Mouse (Mus musculus) heart, postnatal 14 days (tissue): Measurements from ENCODE around the gene Armh3. TPM values are rescaled to one million over a fixed set of nuclear protein-coding genes. Genes with fewer than 3 reads are reported as not detected.

Source experiments
- DNase-seq, 2 experiments: peaks; one replicate each; pipeline ENCODE4 v3.0.0; 2021 to 2022
- intact Hi-C: fragments of 180-260 bp; cut with DNase I; formaldehyde crosslinking; loops from one replicate; pipeline ENCODE4 v1.15.1; 2025
- total RNA-seq, 2 experiments: library from RNA; stranded (reverse); gene quantifications; 2 replicates each; pipeline ENCODE4 v1.2.3; 2021

The Armh3 gene
- total RNA-seq, 2 experiments from 2014 or later = 12.9 to 16.5 TPM

GRCm38 (mm10) chr19:45916026-45916425, 82.3 kb downstream of the Armh3 start:
- intact Hi-C loops = no loop called here
- DNase-seq = no peak

GRCm38 (mm10) chr19:45913036-45913435, 85.3 kb downstream of the Armh3 start:
- intact Hi-C loops = loop anchor here (5.0 kb wide), 1 partner anchor 66 kb away; no protein-coding TSS in a partner anchor
- no peak for DNase-seq

- intact Hi-C loops = loop anchor here (5.0 kb wide), 1 partner anchor 65 kb away; no protein-coding TSS in a partner anchor
- no peak for DNase-seq
Measured at GRCm38 (mm10) chr19:45912376-45912775, 85.9 kb downstream of the Armh3 start.

GRCm38 (mm10) chr19:45911236-45912025, 86.9 kb downstream of the Armh3 start:
- DNase-seq = peak; percentile 18 to 20
- intact Hi-C loops = loop anchor here (5.0 kb wide), 1 partner anchor 64 kb away; no protein-coding TSS in a partner anchor

- intact Hi-C loops = no loop called here
- no peak for DNase-seq
Measured at GRCm38 (mm10) chr19:45908246-45908645, 90.0 kb downstream of the Armh3 start.

GRCm38 (mm10) chr19:45907416-45907815, 90.9 kb downstream of the Armh3 start:
- intact Hi-C loops = no loop called here
- DNase-seq = no peak

- intact Hi-C loops = no loop called here
- DNase-seq = peak in 1 of 2 experiments; percentile 12
Measured at GRCm38 (mm10) chr19:45903861-45904260, 94.4 kb downstream of the Armh3 start.

- DNase-seq = peak; percentile 56 to 65
- intact Hi-C loops = no loop called here
Measured at GRCm38 (mm10) chr19:45902390-45903035, 95.8 kb downstream of the Armh3 start.

- intact Hi-C loops = no loop called here
- DNase-seq = no peak
Measured at GRCm38 (mm10) chr19:45900836-45901235, 97.5 kb downstream of the Armh3 start.

GRCm38 (mm10) chr19:45895726-45896125, 102.6 kb downstream of the Armh3 start:
- intact Hi-C loops = no loop called here
- no peak for DNase-seq

GRCm38 (mm10) chr19:45882056-45882455, 116.2 kb downstream of the Armh3 start:
- no peak for DNase-seq
- intact Hi-C loops = no loop called here

GRCm38 (mm10) chr19:45873320-45873719, 125.0 kb downstream of the Armh3 start:
- intact Hi-C loops = no loop called here
- DNase-seq = no peak

GRCm38 (mm10) chr19:45855284-45855920, 142.9 kb downstream of the Armh3 start:
- no peak for DNase-seq
- intact Hi-C loops = no loop called here

- intact Hi-C loops = no loop called here
- peak; percentile 39 to 65 for DNase-seq
Measured at GRCm38 (mm10) chr19:45854521-45854920, 143.8 kb downstream of the Armh3 start.

GRCm38 (mm10) chr19:45847733-45848093, 150.6 kb downstream of the Armh3 start:
- intact Hi-C loops = loop anchor here (5.0 kb wide), 2 partner anchors 65 to 105 kb away; no protein-coding TSS in a partner anchor
- DNase-seq = no peak

GRCm38 (mm10) chr19:45847016-45847732, 151.1 kb downstream of the Armh3 start:
- intact Hi-C loops = loop anchor here (5.0 kb wide), 2 partner anchors 65 to 105 kb away; no protein-coding TSS in a partner anchor
- peak; percentile 21 to 37 for DNase-seq

- intact Hi-C loops = no loop called here
- no peak for DNase-seq
Measured at GRCm38 (mm10) chr19:45844209-45844608, 154.1 kb downstream of the Armh3 start.

- intact Hi-C loops = no loop called here
- no peak for DNase-seq
Measured at GRCm38 (mm10) chr19:45843424-45843823, 154.9 kb downstream of the Armh3 start.

GRCm38 (mm10) chr19:45837050-45837994, 161.0 kb downstream of the Armh3 start:
- intact Hi-C loops = no loop called here
- no peak for DNase-seq
